Mouse (Mus musculus) CD4-positive, CD25-positive, alpha-beta regulatory T cell, adult 4 months (primary cell): ENCODE results near the gene Fcer1g. TPM values are rescaled to one million over a fixed set of nuclear protein-coding genes. Genes with fewer than 3 reads are reported as not detected.

ENCODE experiments used
- ATAC-seq: one replicate; pipeline ENCODE4 v1.8.0; 2017
- polyA plus RNA-seq, 2 experiments: library from polyadenylated mRNA; unstranded; fragments of 100-300 nt; shearing (Covaris generic); gene quantifications; one replicate each; pipeline ENCODE4 v1.2.1; 2017

Gene Fcer1g
- polyA plus RNA-seq, 2 experiments from 2014 or later = 1.8 to 3.5 TPM

GRCm38 (mm10) chr1:171183620-171184019 is 50.5 kb downstream of the Fcer1g start:
- no peak for ATAC-seq

DNA sequence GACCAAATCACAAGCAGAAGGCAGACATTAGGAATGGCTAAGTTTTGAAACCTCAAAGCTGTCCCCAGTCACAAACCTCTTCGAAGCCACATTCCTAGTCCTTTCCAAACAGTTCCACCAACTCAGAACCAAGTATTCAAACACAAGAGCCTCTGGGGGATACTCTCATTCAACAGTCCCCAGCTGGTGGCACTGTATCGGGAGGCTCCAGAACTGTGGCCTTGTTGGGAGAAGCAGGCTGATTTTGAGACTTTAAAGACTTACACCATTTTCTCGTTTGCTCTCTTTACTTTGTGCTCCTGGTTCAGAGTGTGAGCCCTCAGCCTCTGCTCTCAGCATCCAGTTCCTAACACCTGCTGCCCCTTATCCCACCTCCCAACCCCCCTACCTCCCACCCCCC is 51.1 kb downstream of the Fcer1g start:
- ATAC-seq = no peak

Other genes starting within 250 kb of the Fcer1g start
- gene Fcgr4, start 215.4 kb downstream of the Fcer1g start, polyA plus RNA-seq = under 1 TPM in 1 of 2 experiments, not detected in 1; 0.26 TPM
- not detected for gene Fcgr3, start 169.4 kb downstream of the Fcer1g start, polyA plus RNA-seq
- 1 to 10 TPM; 4.8 to 5.5 TPM for gene Cfap126, start 120.4 kb downstream of the Fcer1g start, polyA plus RNA-seq
- gene Sdhc, start 83.8 kb downstream of the Fcer1g start, polyA plus RNA-seq = 100 to 1,000 TPM; 135 to 150 TPM
- gene Mpz, start 83.7 kb downstream of the Fcer1g start, polyA plus RNA-seq = not detected
- gene Pcp4l1, start 38.1 kb downstream of the Fcer1g start, polyA plus RNA-seq = not detected
- gene Nr1i3, start 20.4 kb downstream of the Fcer1g start, polyA plus RNA-seq = under 1 TPM; 0.15 to 0.54 TPM
- gene Tomm40l, start 11.9 kb downstream of the Fcer1g start, polyA plus RNA-seq = 10 to 100 TPM; 24.0 to 48.7 TPM
- gene Apoa2, start 9.3 kb downstream of the Fcer1g start, polyA plus RNA-seq = under 1 TPM in 1 of 2 experiments, not detected in 1; 0.75 TPM
- gene Adamts4, start 16.1 kb upstream of the Fcer1g start, polyA plus RNA-seq = under 1 TPM in 1 of 2 experiments, not detected in 1; 0.13 TPM
- gene Ndufs2, start 17.0 kb upstream of the Fcer1g start, polyA plus RNA-seq = 100 to 1,000 TPM; 115 to 119 TPM
- gene B4galt3, start 36.0 kb upstream of the Fcer1g start, polyA plus RNA-seq = 10 to 100 TPM; 56.0 to 93.6 TPM
- gene Ppox, start 46.8 kb upstream of the Fcer1g start, polyA plus RNA-seq = 100 to 1,000 TPM in 1 of 2 experiments, 10 to 100 TPM in 1; 70.8 to 108 TPM
- gene Usp21, start 53.6 kb upstream of the Fcer1g start, polyA plus RNA-seq = 10 to 100 TPM; 22.6 to 27.9 TPM
- gene Ufc1, start 60.7 kb upstream of the Fcer1g start, polyA plus RNA-seq = 10 to 100 TPM; 74.0 to 84.4 TPM
- 10 to 100 TPM; 36.8 to 43.8 TPM for gene Dedd, start 94.8 kb upstream of the Fcer1g start, polyA plus RNA-seq
- 10 to 100 TPM; 31.7 to 40.3 TPM for gene Nit1, start 111.3 kb upstream of the Fcer1g start, polyA plus RNA-seq
- 10 to 100 TPM; 69.6 to 75.8 TPM for gene Pfdn2, start 111.3 kb upstream of the Fcer1g start, polyA plus RNA-seq
- under 1 TPM; 0.36 to 0.72 TPM for gene Klhdc9, start 126.4 kb upstream of the Fcer1g start, polyA plus RNA-seq
- gene Nectin4, start 135.7 kb upstream of the Fcer1g start, polyA plus RNA-seq = under 1 TPM in 1 of 2 experiments, not detected in 1; 0.12 TPM
- gene Arhgap30, start 154.6 kb upstream of the Fcer1g start, polyA plus RNA-seq = 10 to 100 TPM; 74.7 to 90.4 TPM
- 100 to 1,000 TPM in 1 of 2 experiments, 10 to 100 TPM in 1; 62.2 to 115 TPM for gene Usf1, start 176.9 kb upstream of the Fcer1g start, polyA plus RNA-seq
- 10 to 100 TPM; 10.0 to 20.1 TPM for gene Tstd1, start 184.5 kb upstream of the Fcer1g start, polyA plus RNA-seq
- gene F11r, start 203.2 kb upstream of the Fcer1g start, polyA plus RNA-seq = 1 to 10 TPM in 1 of 2 experiments, under 1 TPM in 1; 0.16 to 1.1 TPM